Mouse (Mus musculus) brown adipose tissue, adult 24 weeks (tissue): ENCODE measurements around the gene Ahctf1. TPM values are rescaled to one million over a fixed set of nuclear protein-coding genes. Genes with fewer than 3 reads are reported as not detected.

ENCODE experiments used
- H3K27ac ChIP-seq: fragments of 200-500 bp; replicated peaks from 2 replicates; pipeline ENCODE4 v1.5.1; 2012; ENCODE audit warnings: low read depth, mild to moderate bottlenecking, low read length
- H3K4me1 ChIP-seq: fragments of 200-500 bp; 2 replicates; pipeline ENCODE4 v1.6.1; 2012; ENCODE audit warnings: low read length, mixed read lengths; ENCODE audit not compliant: control insufficient read depth, insufficient read depth, insufficient read length
- H3K4me3 ChIP-seq: fragments of 200-500 bp; 2 replicates; pipeline ENCODE4 v1.5.1; 2012; ENCODE audit warnings: low read depth, mild to moderate bottlenecking, low read length, moderate library complexity; ENCODE audit not compliant: insufficient read depth
- polyA plus RNA-seq: library from polyadenylated mRNA; stranded (reverse); fragments of >200 nt; gene quantifications from 2 replicates; pipeline ENCODE4 v1.2.4, GENCODE M21; 2012; ENCODE audit not compliant: missing spikeins, insufficient read depth, insufficient read length

Ahctf1 gene
- 8.3 and 9.4 TPM in 2 replicates for polyA plus RNA-seq

DNA sequence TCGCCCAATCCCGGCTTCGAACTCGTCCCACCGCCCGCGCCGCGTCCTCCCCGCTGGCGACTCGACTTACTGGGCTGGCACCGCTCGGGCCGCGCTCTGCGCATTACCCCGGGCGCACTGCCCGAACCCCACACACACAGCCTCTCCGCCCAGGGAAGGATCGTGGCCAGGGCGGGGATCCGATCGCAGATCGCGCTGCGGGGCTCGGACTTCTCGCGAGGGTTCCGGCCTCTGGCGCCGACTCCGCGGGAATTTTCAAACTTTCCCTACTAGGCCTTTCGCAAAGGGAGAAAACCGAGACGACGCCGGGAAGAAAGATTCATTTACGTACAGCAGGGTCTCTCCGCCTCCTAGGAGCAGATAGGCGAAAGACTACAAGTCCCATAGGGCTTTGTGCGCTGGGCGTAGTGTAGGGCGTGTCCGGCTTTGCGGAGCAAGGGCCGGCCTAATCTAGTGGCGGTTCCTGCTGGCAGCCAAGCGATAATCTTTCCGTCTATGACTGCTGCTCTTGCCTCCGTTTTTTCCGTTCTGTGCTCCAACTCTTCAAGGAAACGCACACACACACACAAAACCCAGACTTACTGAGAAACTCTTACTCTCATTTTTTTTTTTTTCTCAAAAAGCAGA is at the start of gene Ahctf1:
Ahctf1 (minus strand) TSS at position 168 of the 627 bp plus-strand sequence.
- Histone ChIP-seq H3K27ac (peak within 1 kb of the TSS; percentile 91), H3K4me1 (no peaks in the 10 kb centered on the region; the same call in 1 of the 2 replicates), H3K4me3 (peak within 1 kb of the TSS; percentile 87)

- H3K27ac ChIP-seq, result peak overlapping the region; percentile 85
- peaks cover under 1% of the 10 kb centered on the region; the same call in 1 of the 2 replicates for H3K4me1 ChIP-seq
- peak overlapping the region; percentile 53 for H3K4me3 ChIP-seq
These were observed 44.4 kb upstream of the Ahctf1 start for GRCm38 (mm10) chr1:179847759-179848389.

- no peak overlapping the region for H3K27ac ChIP-seq
- H3K4me3 ChIP-seq, result no peak overlapping the region
- no peaks in the 10 kb centered on the region for H3K4me1 ChIP-seq
These were observed 43.7 kb upstream of the Ahctf1 start for GRCm38 (mm10) chr1:179847173-179847572.

- Histone ChIP-seq H3K27ac (no peak overlapping the region), H3K4me3 (no peak overlapping the region), H3K4me1 (no peaks in the 10 kb centered on the region)
These were observed 42.5 kb upstream of the Ahctf1 start for GRCm38 (mm10) chr1:179845832-179846499.

- no peak overlapping the region for H3K4me3 ChIP-seq
- H3K27ac ChIP-seq, result no peak overlapping the region
- H3K4me1 ChIP-seq, result no peaks in the 10 kb centered on the region
These were observed 41.4 kb upstream of the Ahctf1 start for GRCm38 (mm10) chr1:179844894-179845293.

DNA sequence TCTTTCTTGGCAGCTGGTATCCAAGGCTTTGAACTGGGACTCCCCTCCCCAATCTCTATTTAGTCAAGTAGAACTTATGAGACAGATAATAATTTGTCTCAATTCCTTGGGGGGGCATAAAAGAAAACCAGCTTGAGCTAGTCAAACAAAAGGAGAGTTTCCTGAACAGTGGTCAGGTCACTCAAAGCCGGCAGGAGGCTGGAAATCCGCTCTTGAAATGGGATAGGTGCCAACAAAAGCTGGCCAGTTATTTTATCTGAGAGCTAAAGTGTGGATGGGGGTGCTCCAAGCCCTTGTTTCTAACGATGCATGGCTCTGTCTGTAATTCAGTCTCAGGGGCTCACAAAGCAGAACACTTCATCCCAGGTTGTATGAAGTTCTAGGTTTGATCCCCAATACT is 40.5 kb upstream of the Ahctf1 start:
- Histone ChIP-seq H3K4me3 (no peak overlapping the region), H3K4me1 (no peaks in the 10 kb centered on the region), H3K27ac (no peak overlapping the region)

DNA sequence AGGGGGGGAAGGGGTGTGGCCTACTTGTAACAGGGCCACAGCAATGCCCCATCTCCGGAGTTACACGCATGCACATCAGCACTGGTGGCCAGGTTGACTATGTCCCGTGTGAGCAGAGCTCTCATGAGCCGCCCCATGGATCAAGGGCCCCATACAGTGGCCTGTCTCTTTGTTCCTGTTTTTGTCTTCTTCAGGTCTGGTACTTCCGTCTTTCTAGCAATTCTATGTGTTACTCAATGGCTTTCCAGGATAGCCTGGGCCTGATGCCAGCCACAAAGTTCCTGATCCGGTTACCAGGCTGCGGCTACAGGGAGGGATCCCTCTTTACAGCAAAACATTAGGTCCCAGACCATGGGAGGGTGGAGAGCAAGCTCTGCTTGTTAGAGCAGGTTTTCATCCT is 39.1 kb upstream of the Ahctf1 start:
- Histone ChIP-seq H3K4me1 (no peaks in the 10 kb centered on the region), H3K27ac (no peak overlapping the region), H3K4me3 (no peak overlapping the region)

DNA sequence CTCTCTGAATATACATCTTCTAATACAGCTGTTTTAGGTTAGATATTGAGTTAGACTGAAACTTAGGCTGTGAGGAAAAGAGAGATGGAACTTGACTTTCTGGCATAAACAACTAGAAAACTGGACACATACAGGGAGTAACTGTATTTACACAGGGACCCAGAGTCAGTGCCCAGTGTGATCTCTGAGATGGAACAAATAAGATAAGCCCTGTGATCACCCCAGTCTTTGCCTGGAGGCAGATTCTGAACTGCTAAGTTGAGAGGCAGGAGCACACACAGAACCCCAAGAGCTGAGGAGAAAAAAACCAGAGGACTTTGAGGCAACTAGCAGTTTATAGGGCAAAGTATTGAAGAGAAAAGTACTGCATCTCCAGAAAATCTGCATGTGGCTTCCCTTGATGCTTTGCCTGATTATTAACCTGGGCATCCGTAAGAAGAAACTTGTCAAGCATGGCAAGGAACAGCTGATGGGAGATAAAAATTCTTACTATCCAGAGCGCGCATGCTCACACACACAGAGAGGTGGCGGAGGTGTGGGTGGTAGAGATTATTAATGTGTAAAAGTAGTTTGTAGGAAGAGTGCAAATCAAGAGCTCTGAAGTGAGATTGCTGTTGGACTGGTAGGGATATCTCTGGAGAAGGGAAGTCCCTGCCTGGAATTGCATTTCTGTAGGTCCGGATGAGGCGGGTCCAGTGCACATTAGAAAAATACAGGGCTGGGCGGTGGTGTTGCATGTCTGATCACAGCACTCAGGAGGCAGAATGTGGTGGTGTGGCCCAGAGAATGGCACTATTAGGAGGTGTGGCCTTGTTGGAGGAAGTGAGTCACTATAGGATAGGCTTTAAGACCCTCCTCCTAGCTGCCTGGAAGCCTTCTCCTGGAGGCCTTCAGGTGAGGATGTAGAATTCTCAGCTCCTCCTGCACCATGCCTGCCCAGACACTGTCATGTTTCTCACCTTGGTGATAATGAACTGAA is 33.2 kb upstream of the Ahctf1 start:
- H3K27ac ChIP-seq, result no peak overlapping the region
- no peak overlapping the region for H3K4me3 ChIP-seq
- no peaks in the 10 kb centered on the region for H3K4me1 ChIP-seq

GRCm38 (mm10) chr1:179835753-179836425 is 32.4 kb upstream of the Ahctf1 start:
- H3K4me3 ChIP-seq, result no peak overlapping the region
- H3K27ac ChIP-seq, result no peak overlapping the region
- H3K4me1 ChIP-seq, result no peaks in the 10 kb centered on the region

- Histone ChIP-seq H3K27ac (no peak overlapping the region), H3K4me3 (no peak overlapping the region), H3K4me1 (no peaks in the 10 kb centered on the region)
These were observed 30.1 kb upstream of the Ahctf1 start for GRCm38 (mm10) chr1:179833596-179833995.

DNA sequence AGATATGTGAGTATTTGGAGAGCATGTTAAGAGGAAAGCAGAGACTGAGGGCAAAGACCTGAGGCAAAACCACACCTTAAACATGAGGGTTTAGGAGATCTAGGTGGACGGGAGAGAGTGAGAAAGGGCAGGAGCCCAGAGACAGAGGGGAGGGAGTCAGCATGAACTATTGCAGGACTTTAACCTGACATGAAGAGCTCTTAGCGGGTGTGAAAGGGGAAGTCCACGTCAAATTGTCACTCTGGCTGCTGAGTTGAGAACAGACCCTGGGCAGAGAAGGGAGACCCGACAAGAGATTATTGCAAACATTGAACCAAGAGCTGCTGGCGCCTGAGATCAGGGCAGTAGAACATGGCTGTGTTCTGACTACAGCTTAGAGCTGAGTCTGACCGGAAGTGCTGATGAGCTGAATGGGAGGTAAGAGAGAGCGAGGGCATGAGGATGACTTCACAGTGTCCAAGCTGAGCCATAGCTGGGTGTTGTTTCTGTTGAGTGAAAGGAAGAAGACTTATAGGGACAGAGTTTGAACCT is 29.3 kb upstream of the Ahctf1 start:
- Histone ChIP-seq H3K4me1 (no peaks in the 10 kb centered on the region), H3K4me3 (no peak overlapping the region), H3K27ac (no peak overlapping the region)

- Histone ChIP-seq H3K27ac (no peak overlapping the region), H3K4me1 (no peaks in the 10 kb centered on the region), H3K4me3 (no peak overlapping the region)
These were observed 25.4 kb upstream of the Ahctf1 start for GRCm38 (mm10) chr1:179828900-179829299.

- no peaks in the 10 kb centered on the region for H3K4me1 ChIP-seq
- no peak overlapping the region for H3K27ac ChIP-seq
- no peak overlapping the region for H3K4me3 ChIP-seq
These were observed 24.6 kb upstream of the Ahctf1 start for GRCm38 (mm10) chr1:179828051-179828450.

GRCm38 (mm10) chr1:179824549-179824948 is 21.1 kb upstream of the Ahctf1 start:
- H3K4me3 ChIP-seq, result no peak overlapping the region
- no peak overlapping the region for H3K27ac ChIP-seq
- no peaks in the 10 kb centered on the region for H3K4me1 ChIP-seq
